Mouse (Mus musculus) adrenal gland, postnatal 25 days (tissue): ENCODE data around the gene Srebf1. TPM values are rescaled to one million over a fixed set of nuclear protein-coding genes. Genes with fewer than 3 reads are reported as not detected.

ENCODE experiments used
- microRNA-seq, 2 experiments: library from miRNA; unstranded; fragments of <30 nt; microRNA quantifications; one replicate each; pipeline ENCODE4 v1.2.0; 2021
- total RNA-seq: library from RNA; stranded (reverse); gene quantifications from 2 replicates; pipeline ENCODE4 v1.2.3, GENCODE M21; 2021

Gene Srebf1
- total RNA-seq, 1 experiment from 2014 or later, result 160 TPM

Small RNA genes lying within 50 kb of the gene (microRNA-seq; reads per million reads assigned to microRNA genes)
- gene Mir6921 (0.69 to 0.71 reads per million in 2 experiments), gene Mir6922 (0.34 to 0.36 reads per million in 2 experiments)

Other genes starting within 250 kb of the Srebf1 start
- gene Pemt, start 176.1 kb downstream of the Srebf1 start, total RNA-seq, result 5.1 and 16.5 TPM in 2 replicates
- gene Rai1, start 117.6 kb downstream of the Srebf1 start, total RNA-seq, result 54.2 and 57.8 TPM in 2 replicates
- gene Tom1l2, start 130.3 kb upstream of the Srebf1 start, total RNA-seq, result 74.6 and 95.4 TPM in 2 replicates
- gene Drc3, start 130.7 kb upstream of the Srebf1 start, total RNA-seq, result 0.81 and 2.3 TPM in 2 replicates
- 49.1 and 50.1 TPM in 2 replicates for gene Gid4, start 194.6 kb upstream of the Srebf1 start, total RNA-seq
- 49.6 and 59.5 TPM in 2 replicates for gene Atpaf2, start 195.9 kb upstream of the Srebf1 start, total RNA-seq
- gene Drg2, start 232.0 kb upstream of the Srebf1 start, total RNA-seq, result 68.9 and 70.1 TPM in 2 replicates
- 0.24 TPM in 2 replicates for gene Myo15, start 246.8 kb upstream of the Srebf1 start, total RNA-seq